Mouse (Mus musculus): ENCODE data around the gene Kat2a.

Kat2a gene

DNA sequence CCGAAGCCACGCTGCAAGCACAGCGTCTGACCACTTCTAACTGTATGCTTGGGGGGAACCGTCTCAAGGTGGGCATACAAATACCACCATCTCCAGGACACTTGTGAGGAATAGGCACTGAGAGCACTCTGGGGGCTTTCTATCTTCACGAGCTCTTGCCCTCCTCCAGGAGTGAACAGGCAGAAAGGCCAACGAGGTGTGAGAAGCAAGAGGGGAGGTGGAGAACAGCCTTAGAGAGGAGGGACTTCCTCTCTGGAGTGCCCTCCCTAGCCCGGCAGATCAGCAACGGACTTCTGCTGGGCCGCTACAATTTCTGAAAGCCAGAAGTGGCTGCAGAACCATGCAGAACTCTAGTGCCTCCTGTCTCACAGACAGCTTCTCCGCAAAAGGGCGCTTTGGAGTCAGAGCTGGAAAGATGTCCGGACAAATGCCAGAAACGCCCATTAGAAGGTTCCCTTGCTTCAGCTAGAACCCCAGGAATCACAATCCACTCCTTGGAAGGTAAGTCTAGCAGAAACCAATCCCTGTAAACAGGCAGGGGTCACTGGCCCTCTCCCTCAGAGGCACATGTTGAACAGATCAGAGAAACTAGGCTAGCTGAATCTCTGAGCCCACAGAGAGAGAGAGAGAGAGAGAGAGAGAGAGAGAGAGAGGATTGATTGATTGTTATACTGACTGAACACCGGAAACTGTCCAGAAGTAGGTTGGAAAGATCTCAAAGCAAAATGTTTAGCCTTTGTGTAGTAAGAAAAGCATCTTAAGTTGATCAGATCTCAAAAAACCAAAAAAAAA lies 23.9 kb upstream of the Kat2a start:
- no peak for DNase-seq (ENCODE audit: low read depth, low spot score)

GRCm38 (mm10) chr11:100735134-100735865 lies 23.0 kb upstream of the Kat2a start:
- no peak for DNase-seq (ENCODE audit: low read depth, low spot score)

DNA sequence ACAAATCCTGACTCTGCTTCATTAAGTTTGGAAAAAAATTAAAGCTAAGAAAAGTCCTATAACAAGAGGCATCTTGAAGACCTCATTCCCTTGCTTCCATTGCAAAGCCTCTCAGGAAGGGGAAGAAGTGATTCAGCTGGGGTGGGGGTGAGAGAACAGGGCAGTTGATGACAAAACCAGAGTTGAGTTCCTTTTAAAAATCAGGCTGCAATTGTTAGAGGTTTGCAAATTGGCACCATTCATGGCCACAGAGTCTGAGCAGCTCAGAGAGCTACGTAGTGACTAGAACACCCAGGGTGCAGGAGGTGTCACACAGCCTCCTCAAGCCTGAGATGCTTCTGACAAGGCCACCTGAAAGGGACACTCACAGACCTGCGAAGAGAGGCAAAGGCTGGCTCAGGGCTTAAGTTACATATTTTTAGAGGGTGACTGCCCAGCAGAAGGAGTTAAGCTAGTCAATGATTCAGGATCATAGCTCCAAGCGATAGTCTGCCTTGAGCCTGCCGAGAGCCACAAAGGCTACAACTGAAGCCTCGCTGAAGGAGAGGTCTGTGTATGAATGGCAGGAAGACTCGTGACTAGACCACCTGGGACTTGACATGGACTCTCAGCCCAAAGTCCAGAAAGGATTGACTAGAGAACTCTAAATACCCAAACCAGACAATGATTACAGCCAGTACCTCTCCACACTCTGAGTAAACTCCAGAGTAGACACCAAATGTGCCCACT lies 18.4 kb upstream of the Kat2a start:
- no peak for DNase-seq (ENCODE audit: low read depth, low spot score)

DNA sequence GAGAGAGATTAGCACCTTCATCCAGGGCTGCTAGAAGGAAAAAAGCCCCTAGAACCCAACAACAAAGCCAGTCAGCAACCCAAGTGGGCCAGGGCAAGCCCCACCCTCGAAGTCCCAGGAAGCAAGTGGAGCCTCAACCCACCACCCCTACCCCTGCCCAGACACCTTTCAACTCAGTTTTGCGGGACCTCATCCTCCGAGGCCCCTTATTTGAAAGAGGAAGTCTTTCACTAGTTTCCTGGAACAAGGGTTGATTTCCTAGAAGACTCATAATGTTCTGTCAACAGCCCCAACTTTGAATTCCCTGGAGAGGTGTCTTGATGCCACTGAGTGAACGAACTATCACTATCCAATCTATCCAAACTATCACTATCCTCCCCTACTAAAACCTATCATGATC lies 17.7 kb upstream of the Kat2a start:
- DNase-seq (ENCODE audit: low read depth, low spot score), result no peak

DNA sequence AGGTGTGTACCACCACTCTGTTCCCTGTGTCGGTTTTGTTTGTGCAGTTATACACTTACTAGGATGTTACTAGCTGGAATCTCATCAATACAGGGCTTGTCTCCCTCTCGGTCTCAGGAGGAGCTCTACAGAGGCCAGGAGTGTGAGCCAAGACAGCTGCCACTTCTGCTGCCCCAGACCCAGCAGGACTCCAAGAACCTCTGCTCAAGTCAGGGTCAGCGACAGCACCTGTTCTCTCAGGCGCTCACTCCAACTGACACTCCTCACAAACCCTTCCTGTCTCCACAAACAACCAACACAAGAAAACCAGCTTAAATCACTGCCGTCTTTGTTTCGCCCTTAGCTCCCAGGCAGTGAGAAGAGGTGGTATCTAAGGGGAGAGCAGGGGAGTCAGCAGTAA lies 16.3 kb upstream of the Kat2a start:
- DNase-seq (ENCODE audit: low read depth, low spot score), result no peak

DNA sequence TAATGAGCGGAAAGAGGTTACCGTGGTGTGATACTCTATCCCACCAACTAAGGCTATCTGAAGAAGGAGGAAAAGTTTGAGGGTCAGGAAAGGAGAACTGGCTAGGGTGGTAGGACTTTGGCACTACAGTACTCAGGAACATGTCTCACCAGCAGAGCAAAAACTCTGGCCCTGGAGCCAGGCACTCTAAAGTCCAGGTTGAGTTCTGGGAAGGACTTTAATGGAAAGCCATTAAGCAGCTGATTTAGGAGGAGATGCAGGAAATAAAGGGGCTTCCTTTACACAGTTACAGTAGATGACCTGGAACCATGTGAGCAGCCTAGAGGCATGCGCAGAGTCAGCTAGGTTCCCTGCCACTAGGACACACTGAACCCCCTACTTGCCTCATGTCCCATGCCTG lies 14.9 kb upstream of the Kat2a start:
- no peak for DNase-seq (ENCODE audit: low read depth, low spot score)

- DNase-seq (ENCODE audit: low read depth, low spot score), result no peak
Measured at GRCm38 (mm10) chr11:100724919-100725512, 12.8 kb upstream of the Kat2a start.

DNA sequence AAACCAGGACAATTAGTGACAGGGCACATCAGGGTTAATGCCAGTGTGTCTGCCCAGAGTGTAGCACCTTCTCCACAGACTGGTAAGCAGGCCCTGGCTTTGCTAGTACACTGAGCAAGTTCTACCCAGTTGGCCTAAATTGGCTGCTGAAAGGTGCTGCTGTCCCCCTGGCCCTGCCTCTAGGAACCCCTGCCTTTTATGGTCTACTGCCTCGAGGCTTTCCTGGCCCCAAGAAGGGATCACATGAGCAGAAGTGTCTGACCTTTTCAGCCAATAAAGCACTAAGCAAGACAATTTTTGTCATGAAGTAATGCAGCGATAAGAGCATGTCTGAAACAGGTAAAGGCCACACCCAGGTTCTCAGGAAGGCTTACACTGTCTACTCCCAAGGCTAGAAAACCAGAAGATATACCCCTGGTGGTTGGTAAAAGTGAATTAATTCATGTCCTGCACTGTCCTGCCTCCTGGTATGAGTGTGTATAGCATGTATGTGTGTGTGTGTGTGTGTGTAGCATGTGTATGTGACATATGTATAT lies 10.3 kb upstream of the Kat2a start:
- DNase-seq (ENCODE audit: low read depth, low spot score), result no peak

DNA sequence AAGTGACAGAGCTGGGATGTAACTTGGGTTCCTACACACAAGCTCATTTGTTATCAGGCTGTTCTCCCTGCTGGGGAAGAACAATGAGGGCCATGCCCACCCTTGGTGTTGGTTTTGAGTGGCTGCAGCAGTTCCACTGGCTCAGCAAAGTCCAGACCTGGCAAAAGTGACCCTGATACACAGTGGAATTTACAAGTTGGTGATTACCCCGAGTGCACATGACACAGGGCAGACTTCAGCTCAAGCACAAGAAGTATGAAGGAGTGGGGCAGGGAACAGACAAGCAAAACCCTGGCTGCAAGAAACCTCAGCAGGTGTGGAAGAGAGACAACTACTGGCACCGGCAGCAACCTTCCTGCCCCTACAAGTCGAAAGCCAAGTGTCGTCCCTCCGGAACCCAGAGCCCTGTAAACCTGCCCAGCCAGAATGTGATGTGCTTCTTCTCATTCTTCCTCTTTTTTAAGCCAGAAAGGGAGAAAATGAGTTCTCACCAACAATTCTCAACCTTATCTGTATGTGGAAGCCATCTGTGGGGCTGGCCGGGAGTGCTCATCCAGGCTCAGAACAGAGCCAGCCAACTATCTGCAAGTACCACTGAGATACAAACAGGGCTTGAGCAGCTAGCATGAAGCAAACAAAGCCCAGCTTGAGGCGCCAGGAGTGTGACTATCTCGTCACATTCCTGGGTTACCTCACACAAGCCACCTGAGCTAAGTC lies 9.7 kb upstream of the Kat2a start:
- DNase-seq (ENCODE audit: low read depth, low spot score), result no peak

DNA sequence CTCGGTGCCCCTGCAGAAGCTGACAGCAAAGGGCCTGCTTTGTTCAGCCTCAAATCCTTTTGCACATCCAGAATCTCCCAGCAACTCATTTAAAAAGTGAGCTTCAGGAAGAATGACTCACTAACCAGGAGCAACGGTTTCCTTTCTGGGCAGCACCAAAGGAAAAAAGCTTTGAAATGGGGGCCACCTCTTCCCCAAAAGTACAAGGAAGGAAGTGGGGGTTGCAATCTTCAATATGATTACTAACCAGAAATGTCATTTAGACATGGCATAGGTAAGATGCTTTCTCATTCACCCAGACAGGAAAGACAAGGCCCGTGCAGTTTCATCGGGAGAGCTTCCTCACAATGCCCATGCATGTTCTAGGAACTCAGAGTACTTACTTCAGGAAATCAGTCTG lies 9.0 kb upstream of the Kat2a start:
- no peak for DNase-seq (ENCODE audit: low read depth, low spot score)

DNA sequence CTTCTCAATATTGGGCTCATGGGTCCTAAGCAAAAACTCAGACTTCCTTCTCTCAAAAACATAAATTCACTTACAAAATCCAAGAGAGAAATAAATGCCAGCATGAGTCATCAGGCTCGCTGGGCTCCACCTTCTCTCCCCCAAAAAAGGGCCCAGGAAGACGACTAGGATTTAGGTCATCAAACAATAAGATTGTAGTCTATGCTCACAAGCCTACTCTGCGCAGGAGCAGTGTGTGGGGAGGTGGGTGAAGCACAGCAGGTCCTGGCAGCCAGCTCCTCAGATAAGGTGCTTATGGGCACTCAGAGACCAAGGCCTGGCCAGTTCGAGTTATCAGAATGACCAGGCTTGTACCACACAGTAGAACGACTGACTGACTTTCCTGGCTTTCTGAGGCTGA lies 8.1 kb upstream of the Kat2a start:
- no peak for DNase-seq (ENCODE audit: low read depth, low spot score)

- no peak for DNase-seq (ENCODE audit: low read depth, low spot score)
Measured at GRCm38 (mm10) chr11:100719893-100720292, 7.6 kb upstream of the Kat2a start.

DNA sequence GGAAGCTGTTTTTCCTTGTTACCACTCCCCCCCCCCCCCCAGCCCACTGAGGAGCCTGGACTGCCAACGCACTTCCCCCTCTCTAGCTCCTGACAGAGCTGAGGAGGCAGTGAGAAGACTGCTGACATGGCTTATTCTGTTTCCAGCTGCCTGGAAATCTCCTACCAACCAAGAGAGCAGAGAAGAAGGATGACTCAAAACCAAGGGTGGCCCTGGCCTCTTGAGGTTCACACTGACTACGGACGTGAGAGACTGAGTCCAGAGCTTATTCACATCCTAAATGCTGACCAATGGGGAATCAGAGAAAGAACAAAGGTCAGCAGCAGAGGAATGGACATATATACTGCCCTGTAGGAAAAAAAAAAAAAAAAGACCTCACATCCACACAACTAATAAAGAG lies 7.0 kb upstream of the Kat2a start:
- no peak for DNase-seq (ENCODE audit: low read depth, low spot score)

- no peak for DNase-seq (ENCODE audit: low read depth, low spot score)
Measured at GRCm38 (mm10) chr11:100718866-100719265, 6.6 kb upstream of the Kat2a start.

DNA sequence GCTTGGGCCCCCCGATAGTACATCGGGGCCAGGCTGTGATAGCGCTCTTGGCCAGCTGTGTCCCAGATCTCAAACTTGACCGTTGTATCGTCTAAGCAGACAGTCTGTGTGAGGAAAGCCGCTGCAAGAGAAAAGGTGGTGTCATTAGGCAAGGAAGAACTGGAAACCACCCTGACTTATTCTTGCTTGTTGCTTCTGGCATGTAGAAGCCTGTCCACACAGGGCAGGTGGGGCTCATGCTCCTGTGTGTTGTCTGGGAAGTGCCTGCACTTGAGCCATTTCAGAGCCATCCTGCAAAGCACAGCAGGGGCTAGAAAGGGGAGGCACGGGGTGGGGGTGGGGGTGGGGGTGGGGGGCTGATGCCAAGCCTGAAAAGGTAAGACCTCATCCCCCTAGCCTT lies 6.2 kb upstream of the Kat2a start:
- DNase-seq (ENCODE audit: low read depth, low spot score), result no peak

DNA sequence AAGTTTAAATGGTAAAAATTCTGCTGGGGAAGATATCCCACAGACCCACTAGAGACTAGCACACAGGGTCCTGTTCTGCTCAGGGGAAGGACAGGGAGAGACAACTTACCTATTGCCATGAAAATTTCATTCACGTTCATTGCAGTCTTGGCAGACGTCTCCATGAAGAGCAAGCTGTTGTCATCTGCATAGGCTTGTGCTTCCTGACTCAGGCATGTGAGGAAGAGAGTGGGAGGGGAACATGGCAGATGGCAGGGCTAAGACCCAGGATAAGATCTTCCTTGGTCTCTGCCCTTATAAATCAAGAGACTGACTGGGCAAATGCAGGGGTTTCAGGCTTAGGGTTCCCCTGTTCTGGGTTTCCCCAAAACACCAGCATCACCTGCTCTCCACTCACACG lies 4.4 kb upstream of the Kat2a start:
- no peak for DNase-seq (ENCODE audit: low read depth, low spot score)

GRCm38 (mm10) chr11:100714948-100715347 lies 2.7 kb upstream of the Kat2a start:
- no peak for DNase-seq (ENCODE audit: low read depth, low spot score)

- peak; percentile 62 for DNase-seq (ENCODE audit: low read depth, low spot score)
Measured at GRCm38 (mm10) chr11:100714534-100714915, 2.3 kb upstream of the Kat2a start.

GRCm38 (mm10) chr11:100713735-100714533 lies 1.7 kb upstream of the Kat2a start, which contains the start of gene Hspb9:
Gene Hspb9, plus strand, starts transcription at chr11:100713850.
- no peak for DNase-seq (ENCODE audit: low read depth, low spot score)

DNA sequence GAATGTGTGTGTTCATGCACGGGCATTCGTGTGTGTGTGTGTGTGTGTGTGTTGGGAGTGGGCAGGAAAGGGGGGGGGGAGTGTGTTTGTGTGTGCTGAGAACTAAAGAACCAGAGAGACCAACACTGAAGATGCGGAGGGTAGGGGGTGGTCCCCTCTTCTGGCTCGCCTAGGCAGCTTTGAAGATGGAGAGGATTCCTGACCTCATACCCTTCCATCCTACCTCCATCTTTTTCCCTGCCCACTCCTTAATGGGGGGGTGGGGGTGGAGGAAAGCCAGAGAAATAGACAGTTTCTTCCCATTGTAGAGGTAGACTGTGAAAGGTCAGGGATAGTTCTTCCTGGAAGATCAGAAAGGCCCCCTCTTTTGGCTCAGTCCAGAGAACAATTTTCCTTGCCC lies 909 bp upstream of the Kat2a start:
- DNase-seq (ENCODE audit: low read depth, low spot score), result no peak

Measured in embryo, embryonic 11.5 days (tissue).